Mouse (Mus musculus): Measurements from ENCODE around the gene Tshz3. TPM values are rescaled to one million over a fixed set of nuclear protein-coding genes. Genes with fewer than 3 reads are reported as not detected.

The Tshz3 gene
- total and polyA plus RNA-seq, 2 experiments from 2014 or later = 1.3 TPM

- peaks cover 72% of the 10 kb centered on the region for H3K27me3 ChIP-seq (ENCODE audit: control insufficient read depth, insufficient read depth, low read length)
- ATAC-seq (ENCODE audit: insufficient read depth, low read depth) = no peak
- TF ChIP-seq EP300 (IDR thresholded peaks at IDR 0.05; ENCODE audit: low read depth) = no peak
- TF ChIP-seq CTCF (IDR thresholded peaks at IDR 0.05; ENCODE audit: low read depth) = no peak
Measured at GRCm38 (mm10) chr7:36693081-36693480, 4.8 kb upstream of the Tshz3 start.

GRCm38 (mm10) chr7:36694642-36695191, 3.2 kb upstream of the Tshz3 start:
- Histone ChIP-seq H3K4me3 (ENCODE audit: low read depth, low read length) (peak overlapping the region; percentile 74; the same call in 1 of the 2 replicates), H3K9me3 (replicated peaks; ENCODE audit: control insufficient read depth, low read length) (no peaks in the 10 kb centered on the region), H3K36me3 (replicated peaks; ENCODE audit: control insufficient read depth, insufficient read depth, low read length) (no peaks in the 10 kb centered on the region), H3K9ac (replicated peaks; ENCODE audit: low read depth, low read length) (no peak overlapping the region), H3K4me1 (ENCODE audit: control insufficient read depth, insufficient read depth) (peaks cover 7% of the 10 kb centered on the region; the same call in 1 of the 2 replicates), H3K4me2 (ENCODE audit: low read depth, low read length) (peak overlapping the region; percentile 100; the same call in 1 of the 2 replicates), H3K27ac (ENCODE audit: low read depth) (no peak overlapping the region), H3K27me3 (ENCODE audit: control insufficient read depth, insufficient read depth, low read length) (peaks cover 78% of the 10 kb centered on the region)
- no peak for DNase-seq (ENCODE audit: low spot score)
- TF ChIP-seq EP300 (IDR thresholded peaks at IDR 0.05; ENCODE audit: low read depth) (no peak), CTCF (IDR thresholded peaks at IDR 0.05; ENCODE audit: low read depth) (no peak)
- no peak for ATAC-seq (ENCODE audit: insufficient read depth, low read depth)
- WGBS = 28% methylated on average over 7 of the region's 7 CpGs

More at GRCm38 (mm10) chr7:36693081-36693480, 4.8 kb upstream of the Tshz3 start:
- Histone ChIP-seq H3K9me3 (replicated peaks; ENCODE audit: control insufficient read depth, low read length) (no peaks in the 10 kb centered on the region), H3K4me1 (ENCODE audit: control insufficient read depth, insufficient read depth) (peaks cover 7% of the 10 kb centered on the region; the same call in 1 of the 2 replicates), H3K4me2 (ENCODE audit: low read depth, low read length) (no peak overlapping the region), H3K9ac (replicated peaks; ENCODE audit: low read depth, low read length) (no peak overlapping the region), H3K27ac (ENCODE audit: low read depth) (no peak overlapping the region), H3K36me3 (replicated peaks; ENCODE audit: control insufficient read depth, insufficient read depth, low read length) (no peaks in the 10 kb centered on the region), H3K4me3 (ENCODE audit: low read depth, low read length) (no peak overlapping the region)
- 31% methylated on average over 3 of the region's 3 CpGs for WGBS
- DNase-seq (ENCODE audit: low spot score) = no peak

GRCm38 (mm10) chr7:36695276-36695675, 2.6 kb upstream of the Tshz3 start:
- peak overlapping the region; percentile 54; the same call in 1 of the 2 replicates for H3K9ac ChIP-seq (replicated peaks; ENCODE audit: low read depth, low read length)
- H3K27ac ChIP-seq (ENCODE audit: low read depth) = no peak overlapping the region
- WGBS = 5% methylated on average over 25 of the region's 25 CpGs
- DNase-seq (ENCODE audit: low spot score) (no peak), ATAC-seq (ENCODE audit: insufficient read depth, low read depth) (no peak)
- H3K4me1 ChIP-seq (ENCODE audit: control insufficient read depth, insufficient read depth) = peaks cover 7% of the 10 kb centered on the region; the same call in 1 of the 2 replicates
- H3K4me3 ChIP-seq (ENCODE audit: low read depth, low read length) = peak overlapping the region; percentile 74
- H3K9me3 ChIP-seq (replicated peaks; ENCODE audit: control insufficient read depth, low read length) = no peaks in the 10 kb centered on the region
- H3K27me3 ChIP-seq (ENCODE audit: control insufficient read depth, insufficient read depth, low read length) = peaks cover 73% of the 10 kb centered on the region
- H3K4me2 ChIP-seq (ENCODE audit: low read depth, low read length) = peak overlapping the region; percentile 100
- no peak for TF ChIP-seq EP300 (IDR thresholded peaks at IDR 0.05; ENCODE audit: low read depth)
- TF ChIP-seq CTCF (IDR thresholded peaks at IDR 0.05; ENCODE audit: low read depth) = no peak
- no peaks in the 10 kb centered on the region for H3K36me3 ChIP-seq (replicated peaks; ENCODE audit: control insufficient read depth, insufficient read depth, low read length)

GRCm38 (mm10) chr7:36695791-36696241, 2.1 kb upstream of the Tshz3 start:
- H3K9me3 ChIP-seq (replicated peaks; ENCODE audit: control insufficient read depth, low read length) = no peaks in the 10 kb centered on the region
- WGBS = under 1% methylated on average over 42 of the region's 42 CpGs
- no peak overlapping the region for H3K27ac ChIP-seq (ENCODE audit: low read depth)
- peak overlapping the region; percentile 54 for H3K9ac ChIP-seq (replicated peaks; ENCODE audit: low read depth, low read length)
- DNase-seq (ENCODE audit: low spot score) (no peak), ATAC-seq (ENCODE audit: insufficient read depth, low read depth) (peak; percentile 5; the same call in 1 of the 2 replicates)
- H3K4me2 ChIP-seq (ENCODE audit: low read depth, low read length) = peak overlapping the region; percentile 100
- no peak for TF ChIP-seq EP300 (IDR thresholded peaks at IDR 0.05; ENCODE audit: low read depth)
- no peak for TF ChIP-seq CTCF (IDR thresholded peaks at IDR 0.05; ENCODE audit: low read depth)
- H3K4me1 ChIP-seq (ENCODE audit: control insufficient read depth, insufficient read depth) = peaks cover 7% of the 10 kb centered on the region; the same call in 1 of the 2 replicates
- H3K27me3 ChIP-seq (ENCODE audit: control insufficient read depth, insufficient read depth, low read length) = peaks cover 68% of the 10 kb centered on the region
- H3K4me3 ChIP-seq (ENCODE audit: low read depth, low read length) = peak overlapping the region; percentile 74
- H3K36me3 ChIP-seq (replicated peaks; ENCODE audit: control insufficient read depth, insufficient read depth, low read length) = no peaks in the 10 kb centered on the region

GRCm38 (mm10) chr7:36696406-36697117, 1.4 kb upstream of the Tshz3 start:
- Histone ChIP-seq H3K9me3 (replicated peaks; ENCODE audit: control insufficient read depth, low read length) (no peaks in the 10 kb centered on the region), H3K27me3 (ENCODE audit: control insufficient read depth, insufficient read depth, low read length) (peaks cover 60% of the 10 kb centered on the region), H3K36me3 (replicated peaks; ENCODE audit: control insufficient read depth, insufficient read depth, low read length) (no peaks in the 10 kb centered on the region), H3K27ac (ENCODE audit: low read depth) (peak overlapping the region; percentile 69), H3K9ac (replicated peaks; ENCODE audit: low read depth, low read length) (peak overlapping the region; percentile 54), H3K4me1 (ENCODE audit: control insufficient read depth, insufficient read depth) (peaks cover 7% of the 10 kb centered on the region; the same call in 1 of the 2 replicates), H3K4me3 (ENCODE audit: low read depth, low read length) (peak overlapping the region; percentile 74), H3K4me2 (ENCODE audit: low read depth, low read length) (peak overlapping the region; percentile 100)
- TF ChIP-seq CTCF (IDR thresholded peaks at IDR 0.05; ENCODE audit: low read depth) (no peak), EP300 (IDR thresholded peaks at IDR 0.05; ENCODE audit: low read depth) (no peak)
- ATAC-seq (ENCODE audit: insufficient read depth, low read depth) (peak; percentile 22; the same call in 1 of the 2 replicates), DNase-seq (ENCODE audit: low spot score) (peak; percentile 49)
- WGBS = under 1% methylated on average over 60 of the region's 62 CpGs
